Mouse (Mus musculus): Measurements from ENCODE around the gene Ube2l3. TPM values are rescaled to one million over a fixed set of nuclear protein-coding genes. Genes with fewer than 3 reads are reported as not detected.
A peak's percentile ranks its signal among the peaks of the same experiment; 100 is the strongest.

The Ube2l3 gene
- polyA plus RNA-seq, 1 experiment from 2014 or later: 405 TPM

DNA sequence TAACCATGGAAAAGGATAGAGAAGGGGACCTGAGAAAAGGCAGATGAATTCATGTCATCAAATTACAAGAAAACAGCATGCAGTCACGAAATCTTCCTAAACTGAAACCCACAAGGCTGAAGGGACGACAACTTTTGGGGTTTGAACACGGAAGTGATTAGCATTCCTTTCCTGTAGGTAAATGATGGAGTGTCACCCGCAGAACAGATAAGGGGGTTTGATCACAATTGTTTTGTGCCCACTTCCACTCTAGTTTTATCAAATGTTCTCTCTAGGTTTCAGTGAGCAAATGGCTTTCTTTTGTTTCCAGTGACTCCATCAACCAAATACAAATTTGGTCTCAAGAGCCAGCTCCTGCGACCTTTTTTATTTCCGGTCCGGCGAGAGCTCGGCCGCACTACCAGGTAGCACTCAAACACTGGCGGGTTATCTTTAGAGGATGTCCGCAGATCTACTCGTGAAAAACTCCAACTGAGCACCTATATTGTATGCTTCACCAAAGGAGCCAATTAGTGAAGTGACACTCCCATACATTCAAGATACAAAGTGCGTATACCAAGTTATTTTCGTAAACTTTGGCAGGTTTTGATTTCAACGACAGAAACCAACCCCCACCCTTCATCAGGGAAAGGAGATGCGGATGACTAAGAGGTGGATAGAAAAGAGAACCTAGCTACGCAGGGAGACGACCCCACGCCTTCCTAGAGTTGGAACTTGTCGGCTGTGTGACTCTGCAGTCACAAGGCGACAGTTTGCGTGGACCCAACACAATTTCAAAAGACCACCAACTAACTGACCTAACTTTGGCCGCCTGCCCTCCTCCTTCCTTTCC lies 2.1 kb downstream of the Ube2l3 start:
- DNase-seq (ENCODE audit: low spot score): no peak
- Histone ChIP-seq H3K4me3 (ENCODE audit: low read depth, low read length) (peak overlapping the region; percentile 100), H3K9ac (ENCODE audit: low read length) (peak overlapping the region; percentile 100), H3K9me3 (ENCODE audit: control insufficient read depth, low read length) (no peaks in the 10 kb centered on the region), H3K4me1 (ENCODE audit: control insufficient read depth, insufficient read depth, low read length) (peaks cover 13% of the 10 kb centered on the region), H3K4me2 (ENCODE audit: low read depth) (peak overlapping the region; percentile 82), H3K27ac (ENCODE audit: low read depth, low read length) (peak overlapping the region; percentile 64; the same call in 1 of the 2 replicates), H3K27me3 (ENCODE audit: control insufficient read depth, insufficient read depth, low read length) (no peaks in the 10 kb centered on the region), H3K36me3 (ENCODE audit: control insufficient read depth, insufficient read depth, low read length) (no peaks in the 10 kb centered on the region)
- WGBS: 10% methylated on average over 24 of the region's 24 CpGs
- ATAC-seq (ENCODE audit: insufficient read depth, low FRiP score, low TSS enrichment): no peak

DNA sequence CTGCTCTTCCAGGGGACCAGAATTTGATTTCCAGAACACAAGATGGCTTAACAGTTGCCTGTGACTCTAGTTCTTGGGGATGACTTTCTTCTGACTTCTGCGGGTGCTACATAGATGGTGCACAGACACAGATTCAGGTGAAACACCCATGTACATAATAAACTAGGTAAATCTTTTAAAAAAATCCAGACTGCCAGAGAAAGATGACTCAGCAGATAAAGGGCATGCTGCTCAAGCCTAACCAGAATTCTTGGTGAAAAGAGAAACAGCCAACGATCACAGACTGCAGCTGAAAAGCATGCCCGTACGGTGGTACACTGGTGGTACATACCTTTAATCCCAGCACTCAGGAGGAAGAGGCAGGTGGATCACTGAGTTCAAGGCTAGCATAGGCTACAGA lies 8.6 kb downstream of the Ube2l3 start:
- Histone ChIP-seq H3K36me3 (ENCODE audit: control insufficient read depth, insufficient read depth, low read length) (peaks cover 2% of the 10 kb centered on the region; the same call in 1 of the 2 replicates), H3K4me1 (ENCODE audit: control insufficient read depth, insufficient read depth, low read length) (no peaks in the 10 kb centered on the region), H3K9me3 (ENCODE audit: control insufficient read depth, low read length) (no peaks in the 10 kb centered on the region), H3K9ac (ENCODE audit: low read length) (no peak overlapping the region), H3K4me3 (ENCODE audit: low read depth, low read length) (no peak overlapping the region), H3K27ac (ENCODE audit: low read depth, low read length) (no peak overlapping the region), H3K4me2 (ENCODE audit: low read depth) (no peak overlapping the region), H3K27me3 (ENCODE audit: control insufficient read depth, insufficient read depth, low read length) (no peaks in the 10 kb centered on the region)
- 97% methylated on average over 4 of the region's 4 CpGs for WGBS
- DNase-seq (ENCODE audit: low spot score): no peak
- ATAC-seq (ENCODE audit: insufficient read depth, low FRiP score, low TSS enrichment): no peak

DNA sequence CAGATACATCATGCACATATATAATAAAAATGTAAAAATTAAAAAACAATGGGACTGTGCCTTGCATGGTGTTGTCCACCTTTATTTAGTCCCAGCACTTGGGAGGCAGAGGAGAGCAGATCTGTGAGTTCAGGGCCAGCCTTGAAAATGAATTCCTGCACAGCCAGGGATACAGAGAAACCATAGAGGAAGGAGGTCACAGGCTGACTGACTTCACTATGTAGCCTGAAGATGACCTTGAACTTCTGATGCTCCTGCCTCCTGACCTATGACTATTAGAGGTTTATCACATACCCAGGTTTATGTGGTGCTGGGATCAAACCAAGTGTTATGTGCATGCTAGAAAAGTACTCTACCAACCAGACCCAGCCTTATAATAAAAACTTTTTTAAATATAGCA lies 17.0 kb downstream of the Ube2l3 start:
- Histone ChIP-seq H3K4me2 (ENCODE audit: low read depth) (no peak overlapping the region), H3K4me3 (ENCODE audit: low read depth, low read length) (no peak overlapping the region), H3K27ac (ENCODE audit: low read depth, low read length) (no peak overlapping the region), H3K36me3 (ENCODE audit: control insufficient read depth, insufficient read depth, low read length) (peaks cover 2% of the 10 kb centered on the region), H3K4me1 (ENCODE audit: control insufficient read depth, insufficient read depth, low read length) (no peaks in the 10 kb centered on the region), H3K27me3 (ENCODE audit: control insufficient read depth, insufficient read depth, low read length) (no peaks in the 10 kb centered on the region), H3K9me3 (ENCODE audit: control insufficient read depth, low read length) (no peaks in the 10 kb centered on the region), H3K9ac (ENCODE audit: low read length) (no peak overlapping the region)
- ATAC-seq (ENCODE audit: insufficient read depth, low FRiP score, low TSS enrichment) (no peak), DNase-seq (ENCODE audit: low spot score) (no peak)

DNA sequence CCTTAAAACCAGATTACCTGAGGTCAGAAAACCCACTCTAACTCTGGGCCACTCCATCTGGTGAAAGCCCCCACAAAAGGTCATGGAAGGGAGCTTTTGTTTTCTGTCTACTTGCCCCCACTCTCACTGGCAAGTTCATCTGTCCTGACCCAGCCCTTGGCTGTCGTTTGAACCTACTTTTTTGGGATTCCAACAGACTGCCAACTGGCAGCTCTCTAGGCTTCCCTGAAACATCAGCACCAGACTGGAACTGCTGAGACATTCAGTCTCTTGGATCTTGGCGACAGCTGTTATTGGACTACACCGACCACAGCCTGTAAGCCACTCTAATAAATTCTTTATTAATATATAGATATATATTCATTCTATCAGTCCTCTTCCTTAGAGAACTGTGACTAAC lies 19.4 kb downstream of the Ube2l3 start:
- Histone ChIP-seq H3K4me1 (ENCODE audit: control insufficient read depth, insufficient read depth, low read length) (no peaks in the 10 kb centered on the region), H3K27me3 (ENCODE audit: control insufficient read depth, insufficient read depth, low read length) (no peaks in the 10 kb centered on the region), H3K4me3 (ENCODE audit: low read depth, low read length) (no peak overlapping the region), H3K36me3 (ENCODE audit: control insufficient read depth, insufficient read depth, low read length) (peaks cover 2% of the 10 kb centered on the region), H3K4me2 (ENCODE audit: low read depth) (no peak overlapping the region), H3K9ac (ENCODE audit: low read length) (no peak overlapping the region), H3K27ac (ENCODE audit: low read depth, low read length) (no peak overlapping the region), H3K9me3 (ENCODE audit: control insufficient read depth, low read length) (no peaks in the 10 kb centered on the region)
- 85% methylated on average over 3 of the region's 3 CpGs for WGBS
- no peak for DNase-seq (ENCODE audit: low spot score)
- no peak for ATAC-seq (ENCODE audit: insufficient read depth, low FRiP score, low TSS enrichment)

DNA sequence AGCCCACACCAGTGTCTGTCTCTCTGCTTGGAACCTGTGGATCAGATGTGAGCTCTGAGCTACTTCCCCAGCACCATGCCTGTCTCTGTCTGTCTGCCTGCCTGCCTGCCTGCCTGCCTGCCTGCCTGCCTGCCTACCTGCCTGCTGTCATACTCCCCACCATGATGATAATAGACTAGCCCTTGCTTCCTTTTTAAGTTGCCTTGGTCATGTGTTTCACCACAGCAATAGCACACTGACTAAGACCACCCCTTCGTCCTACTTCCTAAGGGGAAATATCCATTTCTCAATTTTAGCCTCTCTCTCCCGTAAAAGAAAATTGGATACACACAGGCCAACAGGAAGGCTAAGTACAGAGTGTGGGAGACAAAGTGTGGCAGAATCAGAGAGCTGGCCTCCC lies 20.3 kb downstream of the Ube2l3 start:
- ATAC-seq (ENCODE audit: insufficient read depth, low FRiP score, low TSS enrichment) (no peak), DNase-seq (ENCODE audit: low spot score) (no peak)
- H3K27me3 ChIP-seq (ENCODE audit: control insufficient read depth, insufficient read depth, low read length): no peaks in the 10 kb centered on the region
- H3K36me3 ChIP-seq (ENCODE audit: control insufficient read depth, insufficient read depth, low read length): peaks cover 2% of the 10 kb centered on the region
- H3K27ac ChIP-seq (ENCODE audit: low read depth, low read length): no peak overlapping the region
- no peak overlapping the region for H3K4me3 ChIP-seq (ENCODE audit: low read depth, low read length)
- 93% methylated on average over 2 of the region's 2 CpGs for WGBS
- no peak overlapping the region for H3K4me2 ChIP-seq (ENCODE audit: low read depth)
- no peak overlapping the region for H3K9ac ChIP-seq (ENCODE audit: low read length)
- H3K9me3 ChIP-seq (ENCODE audit: control insufficient read depth, low read length): no peaks in the 10 kb centered on the region
- H3K4me1 ChIP-seq (ENCODE audit: control insufficient read depth, insufficient read depth, low read length): no peaks in the 10 kb centered on the region

DNA sequence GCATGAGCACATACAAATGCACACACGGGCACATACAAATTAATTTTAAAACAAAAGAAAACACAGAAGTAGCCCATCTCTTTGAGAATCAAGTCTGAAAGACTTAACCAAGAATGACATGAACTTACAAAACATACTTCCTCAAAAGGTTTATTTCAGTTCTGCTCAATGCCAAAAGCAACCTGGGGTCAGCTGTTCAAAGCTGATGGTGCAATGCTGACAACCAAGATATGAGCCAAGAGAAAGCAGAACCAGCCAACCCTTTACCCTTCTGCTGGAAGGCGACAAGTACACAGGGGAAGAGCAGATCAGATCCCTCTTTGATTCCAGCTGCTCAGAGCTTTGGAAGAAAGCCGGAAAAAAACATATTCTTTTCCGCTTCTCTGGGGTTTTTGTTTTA lies 21.1 kb downstream of the Ube2l3 start:
- Histone ChIP-seq H3K36me3 (ENCODE audit: control insufficient read depth, insufficient read depth, low read length) (peaks cover 2% of the 10 kb centered on the region), H3K27me3 (ENCODE audit: control insufficient read depth, insufficient read depth, low read length) (no peaks in the 10 kb centered on the region), H3K27ac (ENCODE audit: low read depth, low read length) (no peak overlapping the region), H3K9me3 (ENCODE audit: control insufficient read depth, low read length) (no peaks in the 10 kb centered on the region), H3K4me1 (ENCODE audit: control insufficient read depth, insufficient read depth, low read length) (no peaks in the 10 kb centered on the region), H3K4me3 (ENCODE audit: low read depth, low read length) (no peak overlapping the region), H3K9ac (ENCODE audit: low read length) (no peak overlapping the region), H3K4me2 (ENCODE audit: low read depth) (no peak overlapping the region)
- DNase-seq (ENCODE audit: low spot score): no peak
- ATAC-seq (ENCODE audit: insufficient read depth, low FRiP score, low TSS enrichment): no peak
- WGBS: 93% methylated on average over 4 of the region's 4 CpGs

DNA sequence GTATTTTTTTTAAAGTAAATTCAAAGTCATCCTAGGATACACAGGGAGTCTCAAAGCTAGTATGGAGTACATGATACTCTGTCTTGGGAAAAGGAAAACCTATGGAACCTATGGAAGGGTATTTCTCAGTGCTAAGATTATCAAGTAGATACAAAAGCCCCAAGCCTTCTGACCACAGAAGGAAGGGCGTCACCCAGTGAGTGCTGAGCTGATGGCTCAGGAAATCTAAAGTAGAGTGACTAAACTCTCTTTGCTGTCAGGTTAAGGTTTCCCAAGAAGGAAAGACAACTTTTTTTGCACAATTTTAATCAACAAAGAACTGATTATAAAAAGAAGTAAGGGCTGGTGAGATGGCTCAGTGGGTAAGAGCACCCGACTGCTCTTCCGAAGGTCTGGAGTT lies 22.7 kb downstream of the Ube2l3 start:
- Histone ChIP-seq H3K27ac (ENCODE audit: low read depth, low read length) (no peak overlapping the region), H3K4me1 (ENCODE audit: control insufficient read depth, insufficient read depth, low read length) (no peaks in the 10 kb centered on the region), H3K27me3 (ENCODE audit: control insufficient read depth, insufficient read depth, low read length) (no peaks in the 10 kb centered on the region), H3K9ac (ENCODE audit: low read length) (no peak overlapping the region), H3K4me3 (ENCODE audit: low read depth, low read length) (no peak overlapping the region), H3K9me3 (ENCODE audit: control insufficient read depth, low read length) (no peaks in the 10 kb centered on the region), H3K36me3 (ENCODE audit: control insufficient read depth, insufficient read depth, low read length) (no peaks in the 10 kb centered on the region; the same call in 1 of the 2 replicates), H3K4me2 (ENCODE audit: low read depth) (no peak overlapping the region)
- 98% methylated on average over 3 of the region's 3 CpGs for WGBS
- ATAC-seq (ENCODE audit: insufficient read depth, low FRiP score, low TSS enrichment) (no peak), DNase-seq (ENCODE audit: low spot score) (no peak)

DNA sequence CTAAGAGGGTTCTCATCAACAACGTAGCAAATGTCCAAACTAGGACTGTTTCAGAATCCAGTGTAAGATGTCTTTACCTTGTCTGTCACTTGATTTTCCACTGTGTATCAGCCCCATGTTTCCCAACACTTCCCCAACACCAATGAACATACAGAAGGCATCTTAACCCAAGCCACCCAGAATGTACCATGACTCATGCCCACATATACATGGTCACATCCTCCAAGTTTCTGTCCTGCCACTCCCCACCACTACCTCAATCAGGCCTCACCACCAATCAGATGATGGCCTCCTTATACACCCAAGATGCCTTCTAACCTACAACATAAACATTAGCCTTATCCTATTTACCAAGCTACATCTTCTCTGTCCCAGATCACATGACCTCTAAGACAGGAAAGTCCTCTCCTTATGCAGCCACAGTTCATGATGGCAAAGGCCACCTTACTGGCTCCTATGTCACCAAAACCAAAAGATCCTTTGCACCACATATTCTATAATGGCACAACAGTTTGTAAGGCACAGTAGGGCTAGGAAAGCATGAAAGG lies 24.8 kb downstream of the Ube2l3 start:
- Histone ChIP-seq H3K27me3 (ENCODE audit: control insufficient read depth, insufficient read depth, low read length) (no peaks in the 10 kb centered on the region), H3K4me3 (ENCODE audit: low read depth, low read length) (no peak overlapping the region), H3K36me3 (ENCODE audit: control insufficient read depth, insufficient read depth, low read length) (no peaks in the 10 kb centered on the region; the same call in 1 of the 2 replicates), H3K27ac (ENCODE audit: low read depth, low read length) (no peak overlapping the region), H3K9ac (ENCODE audit: low read length) (no peak overlapping the region), H3K4me2 (ENCODE audit: low read depth) (no peak overlapping the region), H3K4me1 (ENCODE audit: control insufficient read depth, insufficient read depth, low read length) (no peaks in the 10 kb centered on the region), H3K9me3 (ENCODE audit: control insufficient read depth, low read length) (no peaks in the 10 kb centered on the region)
- ATAC-seq (ENCODE audit: insufficient read depth, low FRiP score, low TSS enrichment): no peak
- WGBS: 100% methylated on average over 1 of the region's 1 CpGs
- no peak for DNase-seq (ENCODE audit: low spot score)

DNA sequence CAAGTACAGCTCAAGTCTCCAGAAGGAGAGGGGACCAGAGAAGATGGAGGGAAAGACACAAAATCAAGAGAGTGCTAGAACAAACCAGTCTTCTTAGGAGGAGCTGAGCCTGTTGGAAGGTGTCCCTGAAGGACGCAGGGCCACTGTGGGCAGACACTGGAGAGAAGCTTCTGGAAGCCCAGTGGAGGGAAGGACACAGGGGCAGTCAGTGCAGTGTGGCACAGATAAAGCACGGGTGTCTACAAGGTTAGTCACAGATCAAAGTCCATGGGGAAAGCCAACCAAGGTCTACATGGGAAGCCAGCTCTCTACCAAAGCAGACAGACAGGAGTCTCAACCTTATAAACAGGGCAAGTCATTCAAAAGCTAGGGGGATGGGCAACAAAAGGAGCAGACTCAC lies 26.7 kb downstream of the Ube2l3 start:
- H3K27ac ChIP-seq (ENCODE audit: low read depth, low read length): no peak overlapping the region
- no peaks in the 10 kb centered on the region for H3K9me3 ChIP-seq (ENCODE audit: control insufficient read depth, low read length)
- WGBS: 93% methylated on average over 2 of the region's 2 CpGs
- H3K4me2 ChIP-seq (ENCODE audit: low read depth): no peak overlapping the region
- no peaks in the 10 kb centered on the region for H3K27me3 ChIP-seq (ENCODE audit: control insufficient read depth, insufficient read depth, low read length)
- DNase-seq (ENCODE audit: low spot score) (no peak), ATAC-seq (ENCODE audit: insufficient read depth, low FRiP score, low TSS enrichment) (no peak)
- no peaks in the 10 kb centered on the region for H3K36me3 ChIP-seq (ENCODE audit: control insufficient read depth, insufficient read depth, low read length)
- H3K4me3 ChIP-seq (ENCODE audit: low read depth, low read length): no peak overlapping the region
- no peak overlapping the region for H3K9ac ChIP-seq (ENCODE audit: low read length)
- no peaks in the 10 kb centered on the region for H3K4me1 ChIP-seq (ENCODE audit: control insufficient read depth, insufficient read depth, low read length)

Data from neural tube, embryonic 11.5 days (tissue).